Mouse (Mus musculus) frontal cortex, postnatal 10 days (tissue): ENCODE measurements at regions not wholly inside any gene's neighbourhood (a gene's known extent, or its start where the extent isn't known, plus 50 kb on each side); places are given as distances from the start of the nearest gene placed in this dataset.

Experiments
- DNase-seq, 2 experiments: peaks; one replicate each; pipeline ENCODE4 v3.0.0; 2022; ENCODE audit warnings: low spot score in 2 of 2, mixed read lengths in 1 of 2

- DNase-seq, result no peak
Measured at GRCm38 (mm10) chr11:19468373-19468772, 449.6 kb upstream of the Meis1 start.

- DNase-seq, result no peak
Measured at GRCm38 (mm10) chr11:19468803-19469202, 450.0 kb upstream of the Meis1 start.

GRCm38 (mm10) chr11:19470648-19471341, 452.0 kb upstream of the Meis1 start:
- DNase-seq, result no peak

- no peak for DNase-seq
Measured at GRCm38 (mm10) chr11:19475068-19475786, 448.9 kb upstream of the Spred2 start.

- no peak for DNase-seq
Measured at GRCm38 (mm10) chr11:19493089-19493756, 431.0 kb upstream of the Spred2 start.

GRCm38 (mm10) chr11:19521721-19522120, 402.5 kb upstream of the Spred2 start:
- DNase-seq, result no peak

- peak in 1 of 2 experiments; percentile 53 for DNase-seq
Measured at GRCm38 (mm10) chr11:19523853-19524487, 400.2 kb upstream of the Spred2 start.

GRCm38 (mm10) chr11:19529126-19529525, 395.0 kb upstream of the Spred2 start:
- no peak for DNase-seq

- DNase-seq, result no peak
Measured at GRCm38 (mm10) chr11:19530652-19531051, 393.5 kb upstream of the Spred2 start.

- no peak for DNase-seq
Measured at GRCm38 (mm10) chr11:19531255-19532003, 392.7 kb upstream of the Spred2 start.

GRCm38 (mm10) chr11:19532867-19533266, 391.3 kb upstream of the Spred2 start:
- DNase-seq, result no peak

GRCm38 (mm10) chr11:19533701-19534100, 390.5 kb upstream of the Spred2 start:
- no peak for DNase-seq

GRCm38 (mm10) chr11:19535215-19535614, 389.0 kb upstream of the Spred2 start:
- no peak for DNase-seq

GRCm38 (mm10) chr11:19546226-19546625, 377.9 kb upstream of the Spred2 start:
- DNase-seq, result no peak

GRCm38 (mm10) chr11:19554316-19554946, 369.7 kb upstream of the Spred2 start:
- DNase-seq, result no peak

GRCm38 (mm10) chr11:19554947-19555770, 369.0 kb upstream of the Spred2 start:
- no peak for DNase-seq

GRCm38 (mm10) chr11:19560452-19560851, 363.7 kb upstream of the Spred2 start:
- no peak for DNase-seq

- no peak for DNase-seq
Measured at GRCm38 (mm10) chr11:19562668-19563067, 361.5 kb upstream of the Spred2 start.

- DNase-seq, result no peak
Measured at GRCm38 (mm10) chr11:19585228-19585627, 338.9 kb upstream of the Spred2 start.
